Mouse (Mus musculus) cerebral cortex, adult 2 months (tissue): Measurements from ENCODE around the gene Akap12.

ENCODE experiments used
- WGBS: fragments of 180-500 bp; shearing (Covaris S2); methylation state at CpG from one replicate; pipeline ENCODE4 v1.1.7; 2018; 5-methylcytosine and 5-hydroxymethylcytosine counted together

Gene Akap12

GRCm38 (mm10) chr10:4395321-4395720, 129.1 kb downstream of the Akap12 start:
- 49% methylated on average over 3 of the region's 3 CpGs for WGBS

- 71% methylated on average over 5 of the region's 5 CpGs for WGBS
These were observed 131.9 kb downstream of the Akap12 start for GRCm38 (mm10) chr10:4398058-4398457.

GRCm38 (mm10) chr10:4404895-4405491, 138.8 kb downstream of the Akap12 start:
- 53% methylated on average over 5 of the region's 5 CpGs for WGBS

- WGBS: 61% methylated on average over 5 of the region's 5 CpGs
These were observed 139.3 kb downstream of the Akap12 start for GRCm38 (mm10) chr10:4405511-4405910.

- 89% methylated on average over 1 of the region's 1 CpGs for WGBS
These were observed 141.0 kb downstream of the Akap12 start for GRCm38 (mm10) chr10:4407191-4407590.
